Mouse (Mus musculus): ENCODE measurements at regions not wholly inside any gene's neighbourhood (a gene's known extent, or its start where the extent isn't known, plus 50 kb on each side); places are given as distances from the start of the nearest gene placed in this dataset.

DNA sequence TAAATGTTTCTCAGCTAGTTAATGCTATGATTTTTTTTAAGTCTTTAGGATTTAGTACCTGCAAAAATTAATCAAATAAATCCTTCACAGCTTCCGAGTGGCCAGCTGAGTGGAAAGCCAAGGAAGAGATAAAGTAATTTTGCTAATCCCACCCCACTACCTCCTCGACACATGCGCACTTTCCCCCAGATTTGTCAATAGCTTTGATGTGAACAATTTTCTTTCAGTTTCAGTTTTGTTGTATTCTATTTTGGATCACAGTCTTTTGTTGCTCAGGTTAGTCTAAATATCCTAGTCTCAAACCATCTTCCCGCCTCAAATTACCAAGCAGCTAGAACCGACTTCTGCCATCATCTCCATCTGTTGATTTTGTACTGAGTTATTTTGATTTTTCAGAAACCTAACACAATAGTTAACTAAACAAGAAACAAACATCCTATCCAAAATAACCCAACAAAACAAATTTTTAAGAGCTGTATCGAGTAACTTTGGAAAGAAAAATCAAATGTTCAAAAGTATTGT is 141.4 kb upstream of the Tbx18 start:
- Histone ChIP-seq H3K36me3 (ENCODE audit: control insufficient read depth in 1 of 2, insufficient read depth in 2 of 2, low read length in 2 of 2) (no peaks in the 10 kb centered on the region), H3K79me2 (ENCODE audit: control insufficient read depth, insufficient read depth, low read length, poor library complexity) (no peaks in the 10 kb centered on the region), H3K4me1 (ENCODE audit: control insufficient read depth in 1 of 2, insufficient read depth in 2 of 2, low read length in 2 of 2) (no peaks in the 10 kb centered on the region), H3K27ac (ENCODE audit: control insufficient read depth, low read depth, low read length) (no peak overlapping the region), H3K9ac (ENCODE audit: control insufficient read depth, low read depth, low read length, poor library complexity, severe bottlenecking) (no peak overlapping the region), H3K27me3 (ENCODE audit: control insufficient read depth in 1 of 2, insufficient read depth in 2 of 2, low read length in 2 of 2) (no peaks in the 10 kb centered on the region), H3K9me3 (replicated peaks; ENCODE audit: insufficient read depth, low read length) (no peaks in the 10 kb centered on the region), H3K4me3 (ENCODE audit: control insufficient read depth in 1 of 2, insufficient read depth in 1 of 2, low read depth in 2 of 2, low read length in 2 of 2) (no peak overlapping the region)
- DNase-seq (ENCODE audit: low read depth, low spot score): no peak
- TF ChIP-seq TAL1 (IDR thresholded peaks at IDR 0.05; ENCODE audit: low read length) (no peak), RCOR1 (IDR thresholded peaks at IDR 0.05; ENCODE audit: low read depth, low read length) (no peak), GATA1 (IDR thresholded peaks at IDR 0.05; ENCODE audit: low read depth, low read length) (no peak), ZC3H11A (IDR thresholded peaks at IDR 0.05; ENCODE audit: low read depth, low read length) (no peak), MAFK (IDR thresholded peaks at IDR 0.05; ENCODE audit: borderline replicate concordance, low read depth, low read length) (no peak), CHD2 (IDR thresholded peaks at IDR 0.05; ENCODE audit: low read length) (no peak)

DNA sequence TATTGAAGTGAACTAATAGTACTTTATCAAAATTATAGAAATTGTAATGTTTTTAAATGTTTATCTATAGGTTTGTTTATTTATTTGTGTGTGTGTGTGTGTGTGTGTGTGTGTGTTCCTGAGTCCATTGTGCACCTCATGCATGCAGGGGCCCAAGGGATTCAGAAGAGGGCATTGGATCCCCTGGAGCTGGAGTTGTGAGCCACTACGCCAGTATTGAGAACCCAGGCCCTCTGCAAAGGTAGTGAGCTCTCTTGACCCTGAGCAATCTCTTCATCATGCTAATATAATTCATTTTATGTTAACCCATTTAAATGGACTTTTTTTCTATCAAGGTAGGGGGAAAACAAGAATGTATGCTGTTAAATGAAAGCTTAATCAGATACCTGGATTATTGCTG is 151.5 kb upstream of the Tbx18 start:
- Histone ChIP-seq H3K4me1 (ENCODE audit: control insufficient read depth in 1 of 2, insufficient read depth in 2 of 2, low read length in 2 of 2) (no peaks in the 10 kb centered on the region), H3K27me3 (ENCODE audit: control insufficient read depth in 1 of 2, insufficient read depth in 2 of 2, low read length in 2 of 2) (no peaks in the 10 kb centered on the region), H3K4me3 (ENCODE audit: control insufficient read depth in 1 of 2, insufficient read depth in 1 of 2, low read depth in 2 of 2, low read length in 2 of 2) (no peak overlapping the region), H3K9ac (ENCODE audit: control insufficient read depth, low read depth, low read length, poor library complexity, severe bottlenecking) (no peak overlapping the region), H3K36me3 (ENCODE audit: control insufficient read depth in 1 of 2, insufficient read depth in 2 of 2, low read length in 2 of 2) (no peaks in the 10 kb centered on the region), H3K79me2 (ENCODE audit: control insufficient read depth, insufficient read depth, low read length, poor library complexity) (no peaks in the 10 kb centered on the region), H3K9me3 (replicated peaks; ENCODE audit: insufficient read depth, low read length) (no peaks in the 10 kb centered on the region), H3K27ac (ENCODE audit: control insufficient read depth, low read depth, low read length) (no peak overlapping the region)
- TF ChIP-seq KAT2A (conservative IDR thresholded peaks at IDR 0.05; ENCODE audit: low read depth, low read length): no peak
- no peak for TF ChIP-seq RCOR1 (IDR thresholded peaks at IDR 0.05; ENCODE audit: low read depth, low read length)
- no peak for TF ChIP-seq ZKSCAN1 (IDR thresholded peaks at IDR 0.05; ENCODE audit: low read depth, low read length)
- TF ChIP-seq ETS1 (IDR thresholded peaks at IDR 0.05; ENCODE audit: low read depth, low read length): no peak
- TF ChIP-seq BHLHE40 (IDR thresholded peaks at IDR 0.05; ENCODE audit: borderline replicate concordance, low read depth, low read length): no peak
- no peak for TF ChIP-seq POLR2AphosphoS2 (IDR thresholded peaks at IDR 0.05; ENCODE audit: low read length)
- TF ChIP-seq ELF1 (IDR thresholded peaks at IDR 0.05; ENCODE audit: low read depth, low read length): no peak
- TF ChIP-seq MAFK (IDR thresholded peaks at IDR 0.05; ENCODE audit: borderline replicate concordance, low read depth, low read length): no peak
- no peak for TF ChIP-seq TCF12 (IDR thresholded peaks at IDR 0.05; ENCODE audit: low read depth, low read length)
- no peak for TF ChIP-seq UBTF (IDR thresholded peaks at IDR 0.05; ENCODE audit: borderline replicate concordance, insufficient read depth, low read depth, low read length)
- no peak for DNase-seq (ENCODE audit: low read depth, low spot score)

DNA sequence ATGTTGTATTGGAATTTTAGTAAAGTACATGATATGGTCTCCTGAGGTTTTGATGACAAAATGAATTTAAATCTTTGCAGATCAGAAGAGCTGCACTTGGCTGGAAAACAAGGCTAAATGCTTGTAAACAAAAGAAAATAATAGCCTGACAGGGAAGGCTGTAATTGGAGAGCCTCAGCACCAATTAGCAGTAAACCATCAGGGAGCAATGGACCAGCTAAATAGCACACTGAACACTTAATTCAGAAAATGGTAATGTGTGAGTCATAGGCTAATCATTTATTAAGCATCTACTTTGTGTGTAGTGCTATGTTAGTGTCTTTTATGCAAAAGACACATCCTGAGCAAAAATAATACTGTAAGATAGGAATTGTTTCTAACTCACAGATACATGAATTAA is 152.0 kb upstream of the Tbx18 start:
- TF ChIP-seq ELF1 (IDR thresholded peaks at IDR 0.05; ENCODE audit: low read depth, low read length) (no peak), TAL1 (IDR thresholded peaks at IDR 0.05; ENCODE audit: low read length) (no peak), POLR2AphosphoS2 (IDR thresholded peaks at IDR 0.05; ENCODE audit: low read length) (no peak), KAT2A (conservative IDR thresholded peaks at IDR 0.05; ENCODE audit: low read depth, low read length) (no peak)
- H3K27ac ChIP-seq (ENCODE audit: control insufficient read depth, low read depth, low read length): no peak overlapping the region
- H3K9me3 ChIP-seq (replicated peaks; ENCODE audit: insufficient read depth, low read length): no peaks in the 10 kb centered on the region
- H3K4me1 ChIP-seq (ENCODE audit: control insufficient read depth in 1 of 2, insufficient read depth in 2 of 2, low read length in 2 of 2): no peaks in the 10 kb centered on the region
- no peaks in the 10 kb centered on the region for H3K27me3 ChIP-seq (ENCODE audit: control insufficient read depth in 1 of 2, insufficient read depth in 2 of 2, low read length in 2 of 2)
- DNase-seq (ENCODE audit: low read depth, low spot score): no peak
- no peaks in the 10 kb centered on the region for H3K79me2 ChIP-seq (ENCODE audit: control insufficient read depth, insufficient read depth, low read length, poor library complexity)
- no peak overlapping the region for H3K9ac ChIP-seq (ENCODE audit: control insufficient read depth, low read depth, low read length, poor library complexity, severe bottlenecking)
- no peaks in the 10 kb centered on the region for H3K36me3 ChIP-seq (ENCODE audit: control insufficient read depth in 1 of 2, insufficient read depth in 2 of 2, low read length in 2 of 2)
- H3K4me3 ChIP-seq (ENCODE audit: control insufficient read depth in 1 of 2, insufficient read depth in 1 of 2, low read depth in 2 of 2, low read length in 2 of 2): no peak overlapping the region
